Mouse (Mus musculus): ENCODE data around the gene Cdc6. TPM values are rescaled to one million over a fixed set of nuclear protein-coding genes. Genes with fewer than 3 reads are reported as not detected.

Cdc6 gene
- polyA plus RNA-seq, 1 experiment: 1.6 TPM

DNA sequence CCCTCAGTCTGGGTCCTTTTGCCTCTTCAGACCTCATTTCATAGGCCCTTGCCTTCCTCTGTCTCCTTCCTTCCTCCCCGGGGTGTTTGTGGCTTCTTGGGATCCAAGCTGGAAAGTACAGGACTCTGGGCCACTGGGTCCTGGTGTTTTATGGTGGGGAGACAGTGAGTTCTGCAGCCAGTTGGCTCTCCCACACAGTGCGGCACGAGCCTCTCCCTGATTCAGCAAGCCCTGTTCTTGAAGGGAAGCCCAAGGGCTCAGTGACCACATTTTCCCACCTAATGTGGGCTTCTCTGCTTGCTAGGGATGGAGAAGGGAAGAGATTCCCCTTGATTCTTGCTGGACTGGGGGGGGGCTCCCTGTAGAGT, 34.9 kb downstream of the Cdc6 start:
- H3K27me3 ChIP-seq (ENCODE audit: control insufficient read depth, insufficient read depth, low read length): no peaks in the 10 kb centered on the region
- H3K27ac ChIP-seq (ENCODE audit: insufficient read depth, low read length): peak overlapping the region; percentile 85
- WGBS: 8% methylated on average over 3 of the region's 3 CpGs
- H3K4me3 ChIP-seq (ENCODE audit: extremely low read depth, insufficient read depth, insufficient read length): peak overlapping the region; percentile 62; the same call in 1 of the 2 replicates
- DNase-seq (ENCODE audit: low read depth in 1 of 2, low spot score in 2 of 2): no peak
- TF ChIP-seq POLR2A (IDR thresholded peaks at IDR 0.05; ENCODE audit: low read depth, low read length) (no peak), CTCF (IDR thresholded peaks at IDR 0.05; ENCODE audit: extremely low read depth, insufficient read depth, insufficient read length, insufficient replicate concordance) (no peak)
- peaks cover 70% of the 10 kb centered on the region for H3K4me1 ChIP-seq (ENCODE audit: control insufficient read depth, insufficient read depth, insufficient read length)
- no peaks in the 10 kb centered on the region for H3K36me3 ChIP-seq (ENCODE audit: control insufficient read depth, insufficient read depth, low read length)

- H3K27ac ChIP-seq (ENCODE audit: insufficient read depth, low read length): peak overlapping the region; percentile 85
- 13% methylated on average over 8 of the region's 8 CpGs for WGBS
- peak; percentile 70 to 79 for DNase-seq (ENCODE audit: low read depth in 1 of 2, low spot score in 2 of 2)
- H3K36me3 ChIP-seq (ENCODE audit: control insufficient read depth, insufficient read depth, low read length): no peaks in the 10 kb centered on the region
- H3K4me1 ChIP-seq (ENCODE audit: control insufficient read depth, insufficient read depth, insufficient read length): peaks cover 73% of the 10 kb centered on the region
- no peaks in the 10 kb centered on the region for H3K27me3 ChIP-seq (ENCODE audit: control insufficient read depth, insufficient read depth, low read length)
- peak overlapping the region; percentile 16; the same call in 1 of the 2 replicates for H3K4me3 ChIP-seq (ENCODE audit: extremely low read depth, insufficient read depth, insufficient read length)
- TF ChIP-seq POLR2A (IDR thresholded peaks at IDR 0.05; ENCODE audit: low read depth, low read length): no peak
- no peak for TF ChIP-seq CTCF (IDR thresholded peaks at IDR 0.05; ENCODE audit: extremely low read depth, insufficient read depth, insufficient read length, insufficient replicate concordance)
Measured at GRCm38 (mm10) chr11:98942923-98943641, 35.5 kb downstream of the Cdc6 start.

- TF ChIP-seq CTCF (IDR thresholded peaks at IDR 0.05; ENCODE audit: extremely low read depth, insufficient read depth, insufficient read length, insufficient replicate concordance): no peak
- TF ChIP-seq POLR2A (IDR thresholded peaks at IDR 0.05; ENCODE audit: low read depth, low read length): no peak
- no peaks in the 10 kb centered on the region for H3K27me3 ChIP-seq (ENCODE audit: control insufficient read depth, insufficient read depth, low read length)
- H3K27ac ChIP-seq (ENCODE audit: insufficient read depth, low read length): peak overlapping the region; percentile 85
- no peaks in the 10 kb centered on the region for H3K36me3 ChIP-seq (ENCODE audit: control insufficient read depth, insufficient read depth, low read length)
- WGBS: 21% methylated on average over 14 of the region's 14 CpGs
- H3K4me3 ChIP-seq (ENCODE audit: extremely low read depth, insufficient read depth, insufficient read length): peak overlapping the region; percentile 16; the same call in 1 of the 2 replicates
- no peak for DNase-seq (ENCODE audit: low read depth in 1 of 2, low spot score in 2 of 2)
- H3K4me1 ChIP-seq (ENCODE audit: control insufficient read depth, insufficient read depth, insufficient read length): peaks cover 79% of the 10 kb centered on the region
Measured at GRCm38 (mm10) chr11:98943741-98944461, 36.3 kb downstream of the Cdc6 start.

DNA sequence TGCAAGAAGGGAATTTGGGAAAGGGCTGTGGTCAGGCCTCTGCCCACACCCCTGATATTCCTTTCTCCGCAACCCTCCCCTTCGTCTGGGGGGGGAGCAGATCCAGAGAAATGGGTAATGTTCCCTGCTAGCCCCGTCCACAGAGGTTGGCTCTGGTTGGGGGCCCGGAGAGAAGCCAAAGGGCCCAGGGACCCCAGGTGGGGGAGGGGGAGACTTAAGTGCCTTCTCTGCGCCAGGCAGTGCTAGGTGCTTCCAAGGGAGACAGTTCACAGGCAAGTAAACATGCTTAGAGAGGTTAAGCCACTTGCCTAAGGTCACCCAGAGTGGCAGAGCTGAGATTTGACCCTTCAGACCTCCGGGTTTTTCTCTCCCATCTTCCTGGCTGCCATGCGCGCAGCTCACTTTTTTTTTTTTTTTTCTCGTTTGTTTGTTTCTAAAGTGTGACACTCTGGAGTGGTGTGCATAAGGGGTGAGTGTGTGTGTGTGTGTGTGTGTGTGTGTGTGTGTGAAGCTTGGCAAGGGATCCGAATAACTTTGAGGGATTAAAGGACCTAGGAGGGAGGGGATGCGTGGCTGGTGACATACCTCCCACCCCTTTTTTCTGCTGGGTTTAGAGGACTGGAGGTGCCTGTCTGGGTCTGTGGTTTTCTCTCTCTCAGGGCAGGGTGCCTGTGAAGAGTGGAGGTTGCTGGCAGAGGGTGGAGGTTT, 37.5 kb downstream of the Cdc6 start:
- Histone ChIP-seq H3K27me3 (ENCODE audit: control insufficient read depth, insufficient read depth, low read length) (no peaks in the 10 kb centered on the region), H3K4me1 (ENCODE audit: control insufficient read depth, insufficient read depth, insufficient read length) (peaks cover 79% of the 10 kb centered on the region), H3K27ac (ENCODE audit: insufficient read depth, low read length) (peak overlapping the region; percentile 85), H3K4me3 (ENCODE audit: extremely low read depth, insufficient read depth, insufficient read length) (peak overlapping the region; percentile 5; the same call in 1 of the 2 replicates), H3K36me3 (ENCODE audit: control insufficient read depth, insufficient read depth, low read length) (no peaks in the 10 kb centered on the region)
- WGBS: 38% methylated on average over 11 of the region's 11 CpGs
- DNase-seq (ENCODE audit: low read depth in 1 of 2, low spot score in 2 of 2): no peak
- TF ChIP-seq POLR2A (IDR thresholded peaks at IDR 0.05; ENCODE audit: low read depth, low read length): no peak
- no peak for TF ChIP-seq CTCF (IDR thresholded peaks at IDR 0.05; ENCODE audit: extremely low read depth, insufficient read depth, insufficient read length, insufficient replicate concordance)

- TF ChIP-seq POLR2A (IDR thresholded peaks at IDR 0.05; ENCODE audit: low read depth, low read length) (no peak), CTCF (IDR thresholded peaks at IDR 0.05; ENCODE audit: extremely low read depth, insufficient read depth, insufficient read length, insufficient replicate concordance) (no peak)
- Histone ChIP-seq H3K27ac (ENCODE audit: insufficient read depth, low read length) (peak overlapping the region; percentile 85), H3K36me3 (ENCODE audit: control insufficient read depth, insufficient read depth, low read length) (peaks cover 4% of the 10 kb centered on the region), H3K4me3 (ENCODE audit: extremely low read depth, insufficient read depth, insufficient read length) (peak overlapping the region; percentile 11; the same call in 1 of the 2 replicates), H3K4me1 (ENCODE audit: control insufficient read depth, insufficient read depth, insufficient read length) (peaks cover 79% of the 10 kb centered on the region), H3K27me3 (ENCODE audit: control insufficient read depth, insufficient read depth, low read length) (no peaks in the 10 kb centered on the region)
- no peak for DNase-seq (ENCODE audit: low read depth in 1 of 2, low spot score in 2 of 2)
- WGBS: 32% methylated on average over 3 of the region's 3 CpGs
Measured at GRCm38 (mm10) chr11:98945605-98945977, 38.0 kb downstream of the Cdc6 start.

GRCm38 (mm10) chr11:98947969-98948569, 40.5 kb downstream of the Cdc6 start:
- WGBS: 9% methylated on average over 18 of the region's 18 CpGs
- DNase-seq (ENCODE audit: low read depth in 1 of 2, low spot score in 2 of 2): no peak
- H3K27me3 ChIP-seq (ENCODE audit: control insufficient read depth, insufficient read depth, low read length): no peaks in the 10 kb centered on the region
- peak overlapping the region; percentile 78 for H3K27ac ChIP-seq (ENCODE audit: insufficient read depth, low read length)
- H3K36me3 ChIP-seq (ENCODE audit: control insufficient read depth, insufficient read depth, low read length): peaks cover 11% of the 10 kb centered on the region
- TF ChIP-seq POLR2A (IDR thresholded peaks at IDR 0.05; ENCODE audit: low read depth, low read length) (no peak), CTCF (IDR thresholded peaks at IDR 0.05; ENCODE audit: extremely low read depth, insufficient read depth, insufficient read length, insufficient replicate concordance) (no peak)
- H3K4me1 ChIP-seq (ENCODE audit: control insufficient read depth, insufficient read depth, insufficient read length): peaks cover 82% of the 10 kb centered on the region
- H3K4me3 ChIP-seq (ENCODE audit: extremely low read depth, insufficient read depth, insufficient read length): no peak overlapping the region; the same call in 1 of the 2 replicates
